Mouse (Mus musculus): ENCODE results near the gene Kat6b. TPM values are rescaled to one million over a fixed set of nuclear protein-coding genes. Genes with fewer than 3 reads are reported as not detected.
"Not testable (repeated sequence)": the region's sequence is repeated elsewhere in the genome, so short reads cannot be mapped to it uniquely, and the experiment has no call there.

The Kat6b gene
- polyA plus RNA-seq, 1 experiment from 2014 or later = 21.4 TPM

GRCm38 (mm10) chr14:21457876-21458275, 23.4 kb upstream of the Kat6b start:
- POLR2A ChIA-PET = no interaction called here
- in situ Hi-C loops (cut with MboI; ENCODE audit: low pct_unique_long_range_greater_than_20kb) = no loop called here
- CTCF ChIA-PET = interaction anchor here (0.6 kb wide), 1 partner anchor 277 kb away, joined by 3 read pairs; no protein-coding TSS in a partner anchor
- no peak for TF ChIP-seq CTCF (IDR thresholded peaks at IDR 0.05)
- DNase-seq (ENCODE audit: low read depth, low spot score) = no peak
- ATAC-seq = no peak
- no peaks in the 10 kb centered on the region for H3K27me3 ChIP-seq

- TF ChIP-seq CTCF (IDR thresholded peaks at IDR 0.05) = no peak
These were observed 22.5 kb upstream of the Kat6b start for GRCm38 (mm10) chr14:21458696-21459095.

GRCm38 (mm10) chr14:21459163-21459562, 22.1 kb upstream of the Kat6b start:
- ChIA-PET CTCF (no interaction called here), POLR2A (no interaction called here)
- in situ Hi-C loops (cut with MboI; ENCODE audit: low pct_unique_long_range_greater_than_20kb) = no loop called here
- DNase-seq (ENCODE audit: low read depth, low spot score) = no peak
- ATAC-seq = no peak
- no peaks in the 10 kb centered on the region for H3K27me3 ChIP-seq
- no peak for TF ChIP-seq CTCF (IDR thresholded peaks at IDR 0.05)

More at GRCm38 (mm10) chr14:21458696-21459095, 22.5 kb upstream of the Kat6b start:
- no peak for ATAC-seq
- ChIA-PET CTCF (interaction anchor here (0.6 kb wide), 1 partner anchor 278 kb away, joined by 3 read pairs; no protein-coding TSS in a partner anchor), POLR2A (no interaction called here)
- no peak for DNase-seq (ENCODE audit: low read depth, low spot score)
- in situ Hi-C loops (cut with MboI; ENCODE audit: low pct_unique_long_range_greater_than_20kb) = no loop called here
- H3K27me3 ChIP-seq = no peaks in the 10 kb centered on the region

- in situ Hi-C loops (cut with MboI; ENCODE audit: low pct_unique_long_range_greater_than_20kb) = no loop called here
- no peaks in the 10 kb centered on the region for H3K27me3 ChIP-seq
- CTCF ChIA-PET = no interaction called here
- TF ChIP-seq CTCF (IDR thresholded peaks at IDR 0.05) = no peak
- DNase-seq (ENCODE audit: low read depth, low spot score) (no peak), ATAC-seq (no peak)
- POLR2A ChIA-PET = no interaction called here
These were observed 18.8 kb upstream of the Kat6b start for GRCm38 (mm10) chr14:21462398-21462797.

- CTCF ChIA-PET = interaction anchor here (1.0 kb wide), 1 partner anchor 18 kb away, joined by 5 read pairs; no protein-coding TSS in a partner anchor
- no peak for TF ChIP-seq CTCF (IDR thresholded peaks at IDR 0.05)
- no peak for DNase-seq (ENCODE audit: low read depth, low spot score)
- in situ Hi-C loops (cut with MboI; ENCODE audit: low pct_unique_long_range_greater_than_20kb) = no loop called here
- no peak for ATAC-seq
- POLR2A ChIA-PET = interaction anchor here (0.9 kb wide), 1 partner anchor 14 kb away, joined by 3 read pairs; no protein-coding TSS in a partner anchor
- no peaks in the 10 kb centered on the region for H3K27me3 ChIP-seq
These were observed 18.0 kb upstream of the Kat6b start for GRCm38 (mm10) chr14:21463117-21463712.

- ChIA-PET CTCF (interaction anchor here (1.6 kb wide), 1 partner anchor 11 kb away, joined by 3 read pairs; the partner anchor contains the start of gene Kat6b), POLR2A (no interaction called here)
- no peaks in the 10 kb centered on the region for H3K27me3 ChIP-seq
- DNase-seq (ENCODE audit: low read depth, low spot score) (no peak), ATAC-seq (no peak)
- no peak for TF ChIP-seq CTCF (IDR thresholded peaks at IDR 0.05)
- in situ Hi-C loops (cut with MboI; ENCODE audit: low pct_unique_long_range_greater_than_20kb) = no loop called here
These were observed 10.8 kb upstream of the Kat6b start for GRCm38 (mm10) chr14:21470386-21470785.

GRCm38 (mm10) chr14:21471975-21472374, 9.3 kb upstream of the Kat6b start:
- ATAC-seq (no peak), DNase-seq (ENCODE audit: low read depth, low spot score) (no peak)
- TF ChIP-seq CTCF (IDR thresholded peaks at IDR 0.05) = no peak
- ChIA-PET POLR2A (no interaction called here), CTCF (interaction anchor here (1.6 kb wide), 1 partner anchor 9 kb away, joined by 3 read pairs; the partner anchor contains the start of gene Kat6b)
- no peaks in the 10 kb centered on the region for H3K27me3 ChIP-seq
- in situ Hi-C loops (cut with MboI; ENCODE audit: low pct_unique_long_range_greater_than_20kb) = no loop called here

GRCm38 (mm10) chr14:21474593-21475132, 6.6 kb upstream of the Kat6b start:
- H3K27me3 ChIP-seq; POLR2A ChIA-PET; CTCF ChIA-PET; in situ Hi-C loops (cut with MboI; ENCODE audit: low pct_unique_long_range_greater_than_20kb); DNase-seq (ENCODE audit: low read depth, low spot score); ATAC-seq: not testable (repeated sequence)

GRCm38 (mm10) chr14:21477181-21477580, 4.1 kb upstream of the Kat6b start:
- in situ Hi-C loops (cut with MboI; ENCODE audit: low pct_unique_long_range_greater_than_20kb) = no loop called here
- no peak for TF ChIP-seq CTCF (IDR thresholded peaks at IDR 0.05)
- DNase-seq (ENCODE audit: low read depth, low spot score) = no peak
- no peaks in the 10 kb centered on the region for H3K27me3 ChIP-seq
- ChIA-PET CTCF (interaction anchor here (1.0 kb wide), 1 partner anchor 19 kb away, joined by 4 read pairs; no protein-coding TSS in a partner anchor), POLR2A (interaction anchor here (0.9 kb wide), 1 partner anchor 14 kb away, joined by 3 read pairs; no protein-coding TSS in a partner anchor)
- ATAC-seq = no peak

- CTCF ChIA-PET = no interaction called here
- POLR2A ChIA-PET = interaction anchor here (0.6 to 0.7 kb wide), 2 partner anchors 143 to 160 kb away, joined by 3 read pairs; no protein-coding TSS in a partner anchor
These were observed 1.7 kb upstream of the Kat6b start for GRCm38 (mm10) chr14:21479566-21479965.

GRCm38 (mm10) chr14:21480191-21480590, 1.0 kb upstream of the Kat6b start:
- TF ChIP-seq CTCF (IDR thresholded peaks at IDR 0.05) = no peak
- POLR2A ChIA-PET = interaction anchor here (0.6 to 0.7 kb wide), 2 partner anchors 144 to 160 kb away, joined by 3 read pairs; no protein-coding TSS in a partner anchor
- ATAC-seq = no peak
- H3K27me3 ChIP-seq = no peaks in the 10 kb centered on the region
- in situ Hi-C loops (cut with MboI; ENCODE audit: low pct_unique_long_range_greater_than_20kb) = loop anchor here (10.0 kb wide), 1 partner anchor 325 kb away; no protein-coding TSS in a partner anchor
- DNase-seq (ENCODE audit: low read depth, low spot score) = no peak
- CTCF ChIA-PET = interaction anchor here (1.5 kb wide), 1 partner anchor 9 kb away, joined by 3 read pairs; no protein-coding TSS in a partner anchor

More at GRCm38 (mm10) chr14:21479566-21479965, 1.7 kb upstream of the Kat6b start:
- ATAC-seq = no peak
- no peaks in the 10 kb centered on the region for H3K27me3 ChIP-seq
- TF ChIP-seq CTCF (IDR thresholded peaks at IDR 0.05) = no peak
- in situ Hi-C loops (cut with MboI; ENCODE audit: low pct_unique_long_range_greater_than_20kb) = no loop called here
- no peak for DNase-seq (ENCODE audit: low read depth, low spot score)

Data from Patski (cell line).